In genomic region chr12:86918361-86918967, GRCm38 (mm10) we compare ENCODE assay signal across 8 mouse cellular contexts. TPM values are rescaled to one million over a fixed set of nuclear protein-coding genes. Genes with fewer than 3 reads are reported as not detected.
DNase-seq lines count a peak whose midpoint lies in the region; ATAC-seq lines count a peak whose summit lies in the region.

No protein-coding gene starts in this region.

- 22% methylated on average over 11 of the region's 11 CpGs for WGBS in forebrain, embryonic 15.5 days
- WGBS in kidney, embryonic 15.5 days = 16% methylated on average over 11 of the region's 11 CpGs

- peak overlapping the region; percentile 76 for H3K27ac ChIP-seq in forebrain, embryonic 15.5 days (replicated peaks)
- H3K27ac ChIP-seq in kidney, embryonic 15.5 days = peak overlapping the region; percentile 32

- H3K4me1 ChIP-seq in forebrain, embryonic 15.5 days = peaks cover 44% of the 10 kb centered on the region
- peaks cover 17% of the 10 kb centered on the region for H3K4me1 ChIP-seq in kidney, embryonic 15.5 days

- H3K4me2 ChIP-seq in forebrain, embryonic 15.5 days (replicated peaks) = no peak overlapping the region
- H3K4me2 ChIP-seq in kidney, embryonic 15.5 days = no peak overlapping the region

- no peaks in the 10 kb centered on the region for H3K27me3 ChIP-seq in forebrain, embryonic 15.5 days
- no peaks in the 10 kb centered on the region for H3K27me3 ChIP-seq in kidney, embryonic 15.5 days

- peak overlapping the region; percentile 15; the same call in 1 of the 2 replicates for H3K9ac ChIP-seq in forebrain, embryonic 15.5 days (replicated peaks)
- no peak overlapping the region for H3K9ac ChIP-seq in kidney, embryonic 15.5 days

- peak; percentile 97 for DNase-seq in heart, adult 11 months
- DNase-seq in heart, postnatal 25 days (ENCODE audit: low spot score) = no peak
- DNase-seq in lung, postnatal 25 days (ENCODE audit: low spot score) = peak; percentile 60
- no peak for DNase-seq in B cell, adult 2 months
- no peak for DNase-seq in spleen, postnatal 14 days (ENCODE audit: low spot score in 2 of 2)
- no peak for DNase-seq in frontal cortex, postnatal 25 days (ENCODE audit: low spot score in 2 of 2)

- H3K36me3 ChIP-seq in forebrain, embryonic 15.5 days = no peaks in the 10 kb centered on the region
- no peaks in the 10 kb centered on the region for H3K36me3 ChIP-seq in kidney, embryonic 15.5 days

- H3K4me3 ChIP-seq in forebrain, embryonic 15.5 days = no peak overlapping the region
- H3K4me3 ChIP-seq in kidney, embryonic 15.5 days (replicated peaks) = no peak overlapping the region

- H3K9me3 ChIP-seq in forebrain, embryonic 15.5 days = no peaks in the 10 kb centered on the region
- H3K9me3 ChIP-seq in kidney, embryonic 15.5 days (replicated peaks) = no peaks in the 10 kb centered on the region

- intact Hi-C loops in heart, postnatal 25 days (cut with DNase I) = no loop called here

- ATAC-seq in forebrain, embryonic 15.5 days (replicated peaks) = no peak; the same call in 1 of the 2 replicates
- ATAC-seq in kidney, embryonic 15.5 days (replicated peaks; ENCODE audit: low FRiP score) = peak; percentile 64; the same call in 1 of the 2 replicates

RNA-seq across cellular contexts. Expression of gene Cipc, which starts 28.4 kb away (rescaled TPM):
- 10 to 100 TPM; 41.1 to 48.6 TPM for total RNA-seq in heart, postnatal 25 days (2021)
- 53.6 and 55.3 TPM in 2 replicates for polyA plus RNA-seq in forebrain, embryonic 15.5 days (2015; fragmentation: Nextera tagmentation; extraction: Ambion mirVana)
- polyA plus RNA-seq in kidney, embryonic 15.5 days (2015; fragmentation: Nextera tagmentation; extraction: Ambion mirVana) = 20.9 and 22.7 TPM in 2 replicates

RNA-seq across cellular contexts. Expression of gene Irf2bpl, which starts 33.9 kb away (rescaled TPM):
- total RNA-seq in heart, postnatal 25 days (2021) = 10 to 100 TPM; 33.3 to 36.9 TPM
- polyA plus RNA-seq in forebrain, embryonic 15.5 days (2015; fragmentation: Nextera tagmentation; extraction: Ambion mirVana) = 94.9 and 95.8 TPM in 2 replicates
- 40.7 and 43.9 TPM in 2 replicates for polyA plus RNA-seq in kidney, embryonic 15.5 days (2015; fragmentation: Nextera tagmentation; extraction: Ambion mirVana)

Comparison
In these comparisons a context has a peak if more than half of its experiments do, and no peak if none do; other contexts are left out.
1. DNase-seq: peak in heart, adult 11 months (single experiment) and lung, postnatal 25 days (single experiment); none in heart, postnatal 25 days (single experiment), B cell, adult 2 months (0 of 2), spleen, postnatal 14 days (0 of 2) and frontal cortex, postnatal 25 days (0 of 2).